Mouse (Mus musculus) NIH3T3 (cell line): ENCODE measurements around the gene Edem1.
"Not testable (repeated sequence)": the region's sequence is repeated elsewhere in the genome, so short reads cannot be mapped to it uniquely, and the experiment has no call there.

Experiments
- DNase-seq: peaks from one replicate; pipeline ENCODE4 v3.0.0-alpha.2; 2012; ENCODE audit warnings: low read depth

Gene Edem1

DNA sequence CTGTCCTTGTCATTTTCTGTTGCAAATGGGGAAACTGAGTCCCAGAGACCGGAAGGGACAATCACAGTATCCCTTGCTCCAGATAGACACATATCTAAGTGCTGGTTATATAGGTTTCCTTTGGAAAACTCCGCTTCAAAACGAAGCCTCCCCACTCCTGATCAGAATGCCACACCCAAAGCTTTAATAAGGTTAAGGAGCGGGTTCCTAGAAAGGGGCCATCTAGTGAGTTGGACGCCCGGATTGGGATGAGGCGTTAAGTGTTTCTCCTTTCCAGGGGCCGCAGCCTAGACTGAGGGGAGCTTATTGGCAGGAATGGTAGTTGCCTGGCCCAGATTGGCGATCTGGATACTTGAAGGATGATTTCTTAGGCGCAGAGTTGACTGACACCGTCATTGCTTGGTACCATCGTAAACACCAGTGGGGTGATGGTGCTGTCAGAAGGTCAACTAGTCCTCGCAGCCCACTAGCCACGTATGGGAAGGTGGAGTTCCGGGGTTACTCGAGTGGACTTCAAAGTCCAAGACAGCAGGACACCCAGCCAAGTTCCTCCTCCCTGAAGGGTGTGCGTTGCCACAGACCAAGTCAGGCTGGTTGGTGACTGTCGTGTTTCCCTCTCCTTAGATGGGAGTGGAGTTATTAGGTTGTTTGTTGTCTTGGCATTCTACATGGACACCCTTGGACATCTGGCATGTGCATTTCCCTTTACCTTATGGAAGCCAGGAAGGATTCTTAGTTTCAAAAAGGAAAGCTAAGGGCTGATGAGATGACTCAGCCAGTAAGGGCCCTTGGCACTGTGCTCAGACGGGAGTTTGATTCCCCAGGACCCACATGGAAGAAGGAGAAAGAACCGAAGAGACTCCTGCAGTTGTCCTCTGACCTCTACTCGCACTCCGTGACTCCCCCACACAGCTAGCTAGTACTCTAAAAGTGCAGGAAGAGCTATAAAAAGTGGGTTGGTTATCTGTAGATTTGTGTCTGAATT, 1.2 kb downstream of the Edem1 start:
- peak; percentile 62 for DNase-seq

GRCm38 (mm10) chr6:108832170-108832569, 3.7 kb downstream of the Edem1 start:
- DNase-seq, result no peak

DNA sequence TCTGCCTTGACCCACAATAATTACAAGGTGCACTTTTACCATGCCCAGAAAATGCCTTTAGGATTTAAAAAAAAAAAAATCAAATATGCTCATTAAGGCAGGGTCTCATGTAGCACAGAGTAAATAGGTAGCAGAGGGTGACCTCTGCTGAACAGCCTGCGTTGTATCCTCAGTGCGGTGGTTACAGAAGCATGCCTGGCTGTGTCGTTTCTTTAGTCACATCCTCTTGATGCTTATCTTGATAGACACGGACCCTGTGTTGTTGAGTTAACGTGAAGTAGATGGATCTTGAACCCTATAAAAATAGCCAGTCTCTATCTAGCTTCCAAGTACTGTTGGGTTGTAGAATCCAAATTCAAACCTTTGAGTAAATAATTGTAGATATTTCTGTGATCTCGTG, 4.5 kb downstream of the Edem1 start:
- DNase-seq, result no peak

GRCm38 (mm10) chr6:108833963-108834697, 5.7 kb downstream of the Edem1 start:
- DNase-seq, result no peak

- peak; percentile 89 for DNase-seq
Observed at GRCm38 (mm10) chr6:108835765-108836691, 7.6 kb downstream of the Edem1 start.

DNA sequence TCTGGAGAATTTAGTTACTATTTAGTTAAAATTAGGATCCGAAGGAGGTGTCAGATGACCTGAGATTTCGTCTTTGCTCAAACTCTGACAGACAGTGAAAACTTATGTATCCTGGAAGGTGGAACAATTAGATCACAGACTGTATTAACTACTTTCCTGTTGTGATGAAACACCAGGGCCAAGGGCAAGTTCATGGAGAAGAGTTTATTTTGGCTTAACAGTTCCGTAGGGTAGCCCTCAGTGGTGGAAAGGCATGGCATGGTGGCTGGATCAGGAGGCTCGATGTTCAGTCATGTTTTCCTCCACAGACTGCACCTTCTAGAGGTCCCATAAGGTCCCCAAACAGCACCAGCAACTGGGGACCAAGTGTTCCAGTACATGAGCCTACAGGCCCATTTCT, 8.6 kb downstream of the Edem1 start:
- DNase-seq, result no peak

GRCm38 (mm10) chr6:108837958-108838357, 9.5 kb downstream of the Edem1 start:
- DNase-seq, result no peak

DNA sequence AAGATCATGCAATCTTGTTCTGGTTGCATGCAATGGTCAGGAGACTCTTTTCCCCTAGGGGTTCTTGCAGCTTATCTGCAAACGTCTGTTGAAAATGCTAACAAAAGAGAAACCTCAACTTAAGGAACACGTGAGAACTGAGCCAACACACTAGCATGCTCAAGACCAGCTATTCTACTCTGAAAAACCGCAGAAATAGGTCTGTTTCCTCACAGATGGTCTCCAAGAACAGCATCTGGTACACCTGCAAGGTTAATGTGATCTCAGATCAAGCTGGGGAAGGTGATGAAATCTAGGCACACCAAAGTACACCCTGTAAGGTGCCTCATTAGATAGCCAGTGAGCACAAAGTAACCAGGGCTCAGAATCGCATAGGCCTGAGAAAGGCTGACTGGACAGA, 11.0 kb downstream of the Edem1 start:
- DNase-seq, result no peak

- no peak for DNase-seq
Observed at GRCm38 (mm10) chr6:108840861-108841640, 12.6 kb downstream of the Edem1 start.

DNA sequence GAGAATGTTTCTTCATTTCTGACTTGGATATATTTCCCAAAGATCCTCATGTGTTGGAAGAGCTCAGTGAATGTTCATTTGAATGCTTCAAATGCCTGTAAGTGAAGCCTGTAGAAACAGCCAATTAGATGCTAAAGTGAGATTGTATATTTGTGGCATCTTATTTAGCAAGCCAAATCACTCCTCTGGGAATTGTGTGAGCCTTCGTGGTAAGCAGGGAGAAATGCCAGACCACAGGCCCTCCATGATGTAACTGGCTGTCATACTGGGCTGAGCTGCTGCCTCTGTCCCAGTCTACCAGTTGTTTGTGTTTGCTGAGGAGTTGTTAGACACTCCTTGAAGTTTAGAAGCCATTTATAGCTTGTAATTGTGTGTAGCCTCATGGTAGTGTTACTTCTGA, 15.2 kb downstream of the Edem1 start:
- DNase-seq, result peak; percentile 95

DNA sequence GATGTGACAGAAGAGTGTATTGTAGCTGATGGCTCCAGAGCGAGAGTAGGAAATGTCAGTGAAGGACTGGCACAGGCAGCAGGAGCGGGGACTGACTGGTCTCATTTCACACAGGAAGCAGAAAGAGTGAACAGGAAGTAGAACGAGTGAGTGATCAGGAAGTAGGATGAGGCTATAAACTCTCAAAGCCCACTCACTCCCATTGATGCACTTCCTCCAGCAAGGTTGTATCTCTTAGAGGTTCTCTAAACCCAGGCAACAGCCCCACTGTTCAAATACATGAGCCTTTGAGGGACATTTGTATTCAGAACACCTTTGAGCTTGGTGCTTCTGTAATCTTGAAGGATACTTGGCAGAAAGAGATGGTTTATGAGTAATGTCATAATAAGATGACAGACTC, 15.7 kb downstream of the Edem1 start:
- no peak for DNase-seq

DNA sequence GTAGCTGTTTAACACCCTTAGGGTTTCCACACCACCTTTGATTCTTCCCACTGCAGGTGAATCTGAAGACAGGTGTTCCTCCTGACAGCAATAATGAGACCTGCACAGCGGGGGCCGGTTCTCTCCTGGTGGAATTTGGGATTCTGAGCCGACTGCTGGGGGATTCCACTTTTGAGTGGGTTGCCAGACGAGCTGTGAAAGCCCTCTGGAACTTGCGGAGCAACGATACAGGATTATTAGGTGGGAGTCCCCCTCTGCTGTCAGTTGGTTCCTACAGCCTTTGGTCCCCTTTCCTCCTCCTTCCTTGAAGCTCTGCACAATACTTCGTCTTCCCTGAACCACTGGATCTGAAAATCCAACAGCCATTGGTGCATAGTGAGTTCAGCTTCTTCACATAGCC, 16.3 kb downstream of the Edem1 start:
- no peak for DNase-seq

GRCm38 (mm10) chr6:108852088-108852670, 23.7 kb downstream of the Edem1 start:
- peak; percentile 32 for DNase-seq

DNA sequence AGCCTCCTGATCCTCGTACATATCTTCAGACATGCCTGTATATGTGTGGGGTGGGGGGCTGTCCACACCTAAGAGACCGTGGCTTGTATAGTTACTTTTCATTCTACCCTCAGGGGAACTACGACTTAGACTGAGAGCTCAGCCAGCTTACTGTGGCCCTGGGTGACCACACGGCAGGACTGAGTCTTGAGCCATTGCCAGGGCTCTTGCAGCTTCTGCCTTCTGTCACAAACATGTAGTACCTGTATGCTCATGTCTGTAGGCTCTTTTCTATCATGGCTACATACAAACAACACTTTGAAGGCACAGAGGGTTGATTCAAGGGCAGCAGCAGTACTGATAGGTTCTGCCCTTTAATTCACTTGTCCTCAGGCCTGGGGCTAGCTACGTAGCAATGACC, 24.5 kb downstream of the Edem1 start:
- DNase-seq, result no peak

- DNase-seq, result no peak
Observed at GRCm38 (mm10) chr6:108858583-108858982, 30.1 kb downstream of the Edem1 start.

GRCm38 (mm10) chr6:108861226-108861625, 32.8 kb downstream of the Edem1 start:
- no peak for DNase-seq

DNA sequence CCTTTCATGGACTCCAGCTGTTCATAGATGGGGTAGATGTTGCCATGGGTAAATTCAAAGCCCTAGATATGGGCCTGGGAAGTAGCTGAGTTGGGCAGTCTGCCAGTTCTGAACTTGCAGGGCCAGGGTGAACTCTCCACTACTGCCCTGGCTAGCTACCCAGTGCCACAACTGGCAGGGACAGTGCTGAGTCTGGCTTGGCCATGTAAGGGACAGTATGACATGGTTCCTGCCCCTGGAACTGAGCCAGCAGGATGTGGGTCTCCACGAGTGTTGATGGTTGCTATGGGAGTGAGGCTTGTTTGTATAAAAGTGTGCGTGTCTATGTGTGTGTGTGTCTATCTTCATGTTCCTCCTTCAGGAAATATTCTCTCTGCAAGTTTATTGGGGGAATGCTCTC, 34.1 kb downstream of the Edem1 start:
- DNase-seq, result peak; percentile 13

DNA sequence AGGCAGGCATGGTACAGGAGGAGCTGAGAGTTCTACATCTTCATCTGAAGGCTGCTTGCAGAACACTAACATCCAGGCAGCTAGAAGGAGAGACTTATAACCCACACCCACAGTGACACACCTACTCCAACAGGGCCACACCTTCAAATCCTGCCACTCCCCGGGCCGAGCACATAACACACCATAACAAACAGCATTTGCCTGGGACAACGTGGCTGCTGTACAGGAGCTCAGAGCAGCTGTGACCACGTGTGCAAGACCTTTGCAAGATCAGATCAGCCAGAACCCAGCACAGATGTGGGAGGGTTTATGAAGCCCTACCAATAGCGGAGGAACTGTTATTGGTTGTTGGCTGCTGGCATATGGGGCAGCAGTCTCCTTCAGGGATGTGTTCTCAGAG, 37.9 kb downstream of the Edem1 start:
- no peak for DNase-seq

DNA sequence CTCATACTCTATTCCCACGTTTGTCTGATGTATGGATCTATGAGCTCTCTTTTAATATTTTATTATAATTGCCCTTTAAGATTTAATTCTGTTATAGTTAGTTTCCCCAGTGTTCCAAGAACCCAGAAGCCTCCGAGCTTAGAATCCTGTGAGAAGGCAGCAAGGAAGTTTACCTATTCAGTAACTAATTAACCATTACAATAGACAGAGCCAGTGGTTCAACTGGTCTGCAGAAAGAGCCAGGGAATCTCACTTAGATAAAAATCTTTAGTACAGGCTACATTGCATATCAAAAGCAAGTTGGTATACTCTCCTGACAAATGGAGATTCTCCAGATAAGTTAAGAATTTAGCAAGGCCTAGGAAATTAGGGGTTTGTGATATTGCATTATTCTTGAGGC, 40.6 kb downstream of the Edem1 start:
- DNase-seq, result not testable (repeated sequence)

GRCm38 (mm10) chr6:108870421-108870820, 42.0 kb downstream of the Edem1 start:
- no peak for DNase-seq

- DNase-seq, result no peak
Observed at GRCm38 (mm10) chr6:108871251-108871650, 42.8 kb downstream of the Edem1 start.
